Mouse (Mus musculus) skeletal muscle tissue, postnatal 0 days (tissue): ENCODE data around the gene Ppargc1a. TPM values are rescaled to one million over a fixed set of nuclear protein-coding genes. Genes with fewer than 3 reads are reported as not detected.

Experiments
- polyA plus RNA-seq: library from polyadenylated mRNA; unstranded; fragments of >200 nt; fragmentation: Nextera tagmentation; extraction: Ambion mirVana; gene quantifications from 2 replicates; pipeline ENCODE4 v1.2.1, GENCODE M21; 2015

Gene Ppargc1a
- 11.7 and 15.2 TPM in 2 replicates for polyA plus RNA-seq

DNA sequence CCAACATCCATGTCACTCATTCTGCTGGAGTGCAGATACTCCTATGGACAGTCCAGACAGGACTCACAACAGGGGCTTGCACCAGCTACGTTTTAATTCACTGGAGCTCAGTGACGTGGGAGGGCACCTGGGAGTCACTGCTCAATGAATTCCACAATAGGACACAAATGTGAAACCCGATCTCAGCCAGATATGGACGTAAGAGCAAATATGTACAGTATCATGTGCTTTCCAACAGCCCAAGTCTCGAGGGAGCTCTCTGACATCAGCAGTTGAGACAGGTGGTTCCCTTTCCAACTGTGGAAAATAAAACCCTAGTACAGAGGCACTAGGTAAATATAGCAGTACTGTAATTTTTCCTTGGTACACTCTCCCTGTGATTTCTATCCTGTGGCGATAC is at the start of gene Ppargc1a:
Gene Ppargc1a, minus strand, starts transcription at position 68 of the 400 bp plus-strand sequence.

